ENCODE assay signal across 8 mouse cellular contexts in the genomic region with DNA sequence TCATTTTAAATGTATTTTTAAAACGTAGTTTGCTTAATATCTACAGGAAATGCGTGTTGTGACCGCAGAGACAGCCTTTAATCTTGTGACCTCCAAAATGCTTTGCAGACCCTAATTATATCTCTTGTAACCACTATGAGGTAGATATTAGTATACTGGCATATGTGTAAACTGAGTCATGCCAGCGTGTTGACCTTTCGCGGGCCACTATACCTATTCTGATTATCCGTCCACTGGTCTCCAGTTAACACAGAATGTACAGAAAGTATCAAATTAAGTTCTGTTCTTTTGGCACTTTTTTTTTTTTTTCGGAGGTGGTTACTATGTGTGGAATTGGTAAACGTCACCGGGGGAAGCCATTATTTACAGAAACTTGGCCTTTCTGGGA. TPM values are rescaled to one million over a fixed set of nuclear protein-coding genes. Genes with fewer than 3 reads are reported as not detected.
A peak's percentile ranks its signal among the peaks of the same experiment; 100 is the strongest.
DNase-seq lines count a peak whose midpoint lies in the region; ATAC-seq and TF ChIP-seq lines count a peak whose summit lies in the region.

No protein-coding gene starts in this region.

- ATAC-seq in kidney, postnatal 0 days (replicated peaks; ENCODE audit: low FRiP score, low read depth): no peak
- ATAC-seq in common myeloid progenitor, adult 5-6 weeks (replicated peaks; ENCODE audit: low read depth, poor library complexity, severe bottlenecking): peak; percentile 9
- no peak for ATAC-seq in intestine, embryonic 14.5 days (replicated peaks; ENCODE audit: low FRiP score, low TSS enrichment, low read depth)
- 0 out of 2 replicates have a peak, but pooled peaks have one; percentile 7 for ATAC-seq in neural tube, embryonic 13.5 days (ENCODE audit: low read depth)

- peak overlapping the region; percentile 90 for H3K9ac ChIP-seq in kidney, postnatal 0 days (ENCODE audit: low read depth, low read length)
- peak overlapping the region; percentile 96 for H3K9ac ChIP-seq in intestine, embryonic 14.5 days (ENCODE audit: low read length)
- peak overlapping the region; percentile 94 for H3K9ac ChIP-seq in neural tube, embryonic 13.5 days

- DNase-seq in kidney, postnatal 0 days (ENCODE audit: low spot score): peak; percentile 18
- no peak for DNase-seq in kidney, adult 8-10 months
- DNase-seq in intestine, embryonic 14.5 days (ENCODE audit: low spot score): no peak
- no peak for DNase-seq in frontal cortex, postnatal 36 days (ENCODE audit: low spot score in 2 of 2)
- no peak for DNase-seq in testis, postnatal 14 days (ENCODE audit: low spot score)
- DNase-seq in layer of hippocampus, adult 8-10 months (ENCODE audit: low spot score in 2 of 2): no peak

- peak overlapping the region; percentile 96 for H3K4me3 ChIP-seq in kidney, postnatal 0 days (replicated peaks; ENCODE audit: low read depth, low read length)
- H3K4me3 ChIP-seq in intestine, embryonic 14.5 days (ENCODE audit: low read depth, low read length): peak overlapping the region; percentile 97
- H3K4me3 ChIP-seq in neural tube, embryonic 13.5 days: peak overlapping the region; percentile 90

- peak overlapping the region; percentile 79; the same call in 1 of the 2 replicates for H3K27ac ChIP-seq in kidney, postnatal 0 days
- peak overlapping the region; percentile 86; the same call in 1 of the 2 replicates for H3K27ac ChIP-seq in intestine, embryonic 14.5 days (ENCODE audit: low read depth)
- no peak overlapping the region; the same call in 1 of the 2 replicates for H3K27ac ChIP-seq in neural tube, embryonic 13.5 days (replicated peaks)

- H3K4me1 ChIP-seq in kidney, postnatal 0 days (replicated peaks; ENCODE audit: insufficient read depth, low read length): no peaks in the 10 kb centered on the region
- peaks cover 11% of the 10 kb centered on the region for H3K4me1 ChIP-seq in intestine, embryonic 14.5 days (replicated peaks; ENCODE audit: control insufficient read depth, insufficient read depth, low read length)
- peaks cover 40% of the 10 kb centered on the region for H3K4me1 ChIP-seq in neural tube, embryonic 13.5 days (replicated peaks)

- 17% methylated on average over 10 of the region's 10 CpGs for WGBS in kidney, postnatal 0 days
- WGBS in intestine, embryonic 14.5 days: 12% methylated on average over 10 of the region's 10 CpGs
- WGBS in neural tube, embryonic 13.5 days: 28% methylated on average over 10 of the region's 10 CpGs

- H3K9me3 ChIP-seq in kidney, postnatal 0 days (replicated peaks; ENCODE audit: low read length): no peaks in the 10 kb centered on the region
- H3K9me3 ChIP-seq in intestine, embryonic 14.5 days (ENCODE audit: control insufficient read depth, low read length): no peaks in the 10 kb centered on the region
- H3K9me3 ChIP-seq in neural tube, embryonic 13.5 days: no peaks in the 10 kb centered on the region

- H3K4me2 ChIP-seq in kidney, postnatal 0 days (ENCODE audit: low read length): peak overlapping the region; percentile 83
- H3K4me2 ChIP-seq in intestine, embryonic 14.5 days (ENCODE audit: low read length): peak overlapping the region; percentile 99
- peak overlapping the region; percentile 83 for H3K4me2 ChIP-seq in neural tube, embryonic 13.5 days

- no peaks in the 10 kb centered on the region for H3K27me3 ChIP-seq in kidney, postnatal 0 days (ENCODE audit: insufficient read depth, low read length)
- H3K27me3 ChIP-seq in intestine, embryonic 14.5 days (replicated peaks; ENCODE audit: control insufficient read depth, insufficient read depth, low read length): no peaks in the 10 kb centered on the region
- H3K27me3 ChIP-seq in neural tube, embryonic 13.5 days: no peaks in the 10 kb centered on the region

- H3K36me3 ChIP-seq in kidney, postnatal 0 days (ENCODE audit: insufficient read depth, low read length): 0 out of 2 replicates have a peak, but pooled peaks cover under 1% of the 10 kb centered on the region
- no peaks in the 10 kb centered on the region for H3K36me3 ChIP-seq in intestine, embryonic 14.5 days (ENCODE audit: control insufficient read depth, insufficient read depth, low read length)
- no peaks in the 10 kb centered on the region for H3K36me3 ChIP-seq in neural tube, embryonic 13.5 days

- TF ChIP-seq CTCF in kidney, postnatal 0 days (IDR thresholded peaks at IDR 0.05; ENCODE audit: low read depth): no peak

RNA-seq across cellular contexts. Expression of a gene that starts 0.9 kb away (rescaled TPM):
- 79.0 and 84.9 TPM in 2 replicates for polyA plus RNA-seq in kidney, postnatal 0 days (2015; fragmentation: Nextera tagmentation; extraction: Ambion mirVana)
- total RNA-seq in common myeloid progenitor, adult 5-6 weeks (2017): 126 and 132 TPM in 2 replicates
- polyA plus RNA-seq in intestine, embryonic 14.5 days (2014; fragmentation: Nextera tagmentation; extraction: Ambion mirVana): 69.0 and 71.8 TPM in 2 replicates
- polyA plus RNA-seq in neural tube, embryonic 13.5 days (2015; fragmentation: Nextera tagmentation; extraction: Ambion mirVana): 96.2 and 104 TPM in 2 replicates
- 10 to 100 TPM; 38.3 to 41.4 (median 39.4) TPM for total RNA-seq in layer of hippocampus, adult 8-10 months (2022)

Comparison
In these comparisons a context has a peak if more than half of its experiments do, and no peak if none do; other contexts are left out.
1. ATAC-seq: peak in common myeloid progenitor, adult 5-6 weeks (single experiment) and neural tube, embryonic 13.5 days (single experiment); none in kidney, postnatal 0 days (single experiment) and intestine, embryonic 14.5 days (single experiment).
2. Peak in every context shown above with its lines, with median percentiles within 50 percentile points of each other: H3K4me2 ChIP-seq, H3K4me3 ChIP-seq and H3K9ac ChIP-seq.